Mouse (Mus musculus): ENCODE measurements at regions not wholly inside any gene's neighbourhood (a gene's known extent, or its start where the extent isn't known, plus 50 kb on each side); places are given as distances from the start of the nearest gene placed in this dataset.
"Not testable (repeated sequence)": the region's sequence is repeated elsewhere in the genome, so short reads cannot be mapped to it uniquely, and the experiment has no call there.

GRCm38 (mm10) chr2:17845447-17846092, 114.3 kb upstream of the Nebl start:
- DNase-seq: not testable (repeated sequence)

GRCm38 (mm10) chr2:17844662-17845446, 113.6 kb upstream of the Nebl start:
- no peak for DNase-seq

- DNase-seq: no peak
Observed at GRCm38 (mm10) chr2:17841963-17842362, 110.7 kb upstream of the Nebl start.

- DNase-seq: no peak
Observed at GRCm38 (mm10) chr2:17841546-17841945, 110.3 kb upstream of the Nebl start.

- peak; percentile 44 to 58 for DNase-seq
Observed at GRCm38 (mm10) chr2:17840941-17841498, 109.8 kb upstream of the Nebl start.

GRCm38 (mm10) chr2:17839649-17840048, 108.4 kb upstream of the Nebl start:
- no peak for DNase-seq

GRCm38 (mm10) chr2:17838859-17839581, 107.8 kb upstream of the Nebl start:
- no peak for DNase-seq

- no peak for DNase-seq
Observed at GRCm38 (mm10) chr2:17838381-17838680, 107.1 kb upstream of the Nebl start.

GRCm38 (mm10) chr2:17837541-17838380, 106.5 kb upstream of the Nebl start:
- DNase-seq: no peak

- DNase-seq: no peak
Observed at GRCm38 (mm10) chr2:17832726-17833125, 101.5 kb upstream of the Nebl start.

GRCm38 (mm10) chr2:17830216-17830615, 99.0 kb upstream of the Nebl start:
- DNase-seq: no peak

- DNase-seq: no peak
Observed at GRCm38 (mm10) chr2:17825271-17825670, 94.0 kb upstream of the Nebl start.

- DNase-seq: no peak
Observed at GRCm38 (mm10) chr2:17824176-17824575, 92.9 kb upstream of the Nebl start.

- no peak for DNase-seq
Observed at GRCm38 (mm10) chr2:17822621-17823006, 91.3 kb upstream of the Nebl start.

GRCm38 (mm10) chr2:17821878-17822620, 90.8 kb upstream of the Nebl start:
- no peak for DNase-seq

GRCm38 (mm10) chr2:17811943-17812670, 80.8 kb upstream of the Nebl start:
- DNase-seq: peak; percentile 3
